Mouse (Mus musculus) cerebellum, adult 2 months (tissue): Measurements from ENCODE around the gene Drc7.
"Not testable (repeated sequence)": the region's sequence is repeated elsewhere in the genome, so short reads cannot be mapped to it uniquely, and the experiment has no call there.

ENCODE experiments used
- CTCF ChIP-seq: fragments of 200-500 bp; IDR thresholded peaks from 2 replicates; pipeline ENCODE4 v1.5.1; 2011; ENCODE audit warnings: low read depth, mild to moderate bottlenecking, control low read depth, low read length, moderate library complexity, borderline replicate concordance; ENCODE audit not compliant: insufficient read depth
- POLR2A ChIP-seq: fragments of 200-500 bp; IDR thresholded peaks from 2 replicates; pipeline ENCODE4 v1.6.1; 2011; ENCODE audit warnings: low read length, control low read depth, borderline replicate concordance; ENCODE audit not compliant: insufficient read depth

- TF ChIP-seq POLR2A, CTCF: not testable (repeated sequence)
Observed at GRCm38 (mm10) chr8:95028391-95028790, 26.5 kb upstream of the Drc7 start.
